Mouse (Mus musculus): ENCODE measurements around the gene Hyal3. TPM values are rescaled to one million over a fixed set of nuclear protein-coding genes. Genes with fewer than 3 reads are reported as not detected.
A peak's percentile ranks its signal among the peaks of the same experiment; 100 is the strongest.
"Not testable (repeated sequence)": the region's sequence is repeated elsewhere in the genome, so short reads cannot be mapped to it uniquely, and the experiment has no call there.

Hyal3 gene
- total RNA-seq, 2 experiments from 2014 or later = 1.6 TPM

- no peak for DNase-seq (ENCODE audit: low spot score in 2 of 2)
Observed at GRCm38 (mm10) chr9:107570016-107570415, 10.6 kb upstream of the Hyal3 start.

GRCm38 (mm10) chr9:107570845-107571244 lies 9.8 kb upstream of the Hyal3 start:
- DNase-seq (ENCODE audit: low spot score in 2 of 2) = no peak

DNA sequence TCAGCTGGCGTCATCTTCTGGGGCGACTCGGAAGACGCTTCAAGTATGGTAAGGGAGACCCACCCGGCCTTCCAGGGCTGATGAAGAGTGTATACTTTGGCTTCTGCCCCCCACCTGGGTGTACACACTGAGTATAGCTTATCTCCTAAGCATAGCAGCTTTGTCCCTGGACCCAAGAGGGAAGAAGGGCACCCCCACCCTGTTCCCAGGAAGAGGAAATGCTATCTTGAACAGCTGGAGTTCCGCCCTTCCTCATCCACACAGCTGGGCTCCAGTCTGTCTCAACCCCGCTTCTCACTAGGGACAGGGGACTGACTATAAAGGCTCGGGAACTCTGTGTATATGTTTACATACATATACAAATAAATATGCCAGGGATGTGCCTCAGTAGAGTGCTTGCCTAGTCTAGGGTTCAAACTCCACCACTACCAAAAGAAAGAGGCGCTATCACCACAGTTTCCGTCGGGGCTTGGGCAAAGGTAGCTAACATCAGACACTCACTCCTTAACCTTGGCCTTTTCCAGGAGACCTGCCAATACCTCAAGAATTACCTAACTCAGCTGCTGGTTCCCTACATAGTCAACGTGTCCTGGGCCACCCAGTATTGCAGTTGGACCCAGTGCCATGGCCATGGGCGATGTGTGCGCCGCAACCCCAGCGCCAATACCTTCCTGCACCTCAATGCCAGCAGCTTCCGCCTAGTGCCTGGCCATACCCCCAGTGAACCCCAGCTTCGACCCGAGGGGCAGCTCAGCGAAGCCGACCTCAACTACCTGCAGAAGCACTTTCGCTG lies 8.9 kb upstream of the Hyal3 start:
- no peak for DNase-seq (ENCODE audit: low spot score in 2 of 2)

GRCm38 (mm10) chr9:107572327-107572662 lies 8.3 kb upstream of the Hyal3 start:
- DNase-seq (ENCODE audit: low spot score in 2 of 2) = no peak

DNA sequence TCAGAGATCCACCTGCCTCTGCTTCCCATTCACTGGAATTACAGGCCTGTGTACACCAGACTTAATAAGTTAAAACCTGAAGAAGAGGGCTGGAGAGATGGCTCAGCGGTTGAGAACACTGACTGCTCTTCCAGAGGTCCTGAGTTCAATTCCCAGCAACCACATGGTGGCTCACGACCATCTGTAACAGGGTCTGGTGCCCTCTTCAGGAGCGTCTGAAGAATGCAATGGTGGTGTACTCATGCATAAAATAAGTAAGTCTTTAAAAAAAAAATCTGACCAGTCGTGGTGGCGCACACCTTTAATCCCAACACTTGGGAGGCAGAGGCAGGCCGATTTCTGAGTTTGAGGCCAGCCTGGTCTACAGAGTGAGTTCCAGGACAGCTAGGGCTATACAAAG lies 6.8 kb upstream of the Hyal3 start:
- not testable (repeated sequence) for DNase-seq (ENCODE audit: low spot score in 2 of 2)

DNA sequence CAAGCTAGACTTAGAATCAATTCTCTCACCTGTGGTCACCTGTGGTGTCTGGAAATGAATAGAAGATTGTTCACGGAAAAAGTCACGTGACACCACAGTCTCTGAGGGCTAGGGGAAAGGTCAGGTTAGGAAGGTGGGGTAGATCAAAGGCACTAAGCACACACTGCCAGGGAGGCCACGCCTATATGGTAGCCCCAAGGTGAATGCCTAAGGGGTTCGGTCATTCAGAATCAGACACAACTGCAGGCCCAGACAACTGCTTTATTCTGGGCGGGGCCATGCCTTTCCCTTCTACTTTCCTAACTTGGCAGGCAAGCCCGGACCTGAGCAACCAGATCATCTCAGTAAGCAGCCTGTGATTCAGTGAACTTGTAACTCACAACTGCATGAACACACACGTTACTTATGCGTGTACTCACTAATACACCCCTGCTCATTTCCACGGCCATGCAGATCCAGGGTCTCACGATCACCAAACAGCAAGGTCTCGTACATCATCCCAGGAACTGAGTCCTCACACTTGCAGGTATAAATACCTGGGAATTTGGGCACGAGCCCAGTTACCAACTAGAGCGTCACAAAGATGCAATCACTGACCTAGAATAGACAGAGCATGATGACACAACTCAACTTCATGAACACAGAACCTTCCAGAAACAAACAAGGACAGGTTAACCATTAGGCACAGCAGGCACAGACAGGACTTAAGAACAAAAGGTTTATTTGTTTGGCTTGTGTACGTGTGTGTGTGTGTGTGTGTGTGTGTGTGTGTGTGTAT lies 4.8 kb upstream of the Hyal3 start:
- no peak for DNase-seq (ENCODE audit: low spot score in 2 of 2)

GRCm38 (mm10) chr9:107576357-107577107 lies 4.1 kb upstream of the Hyal3 start, which contains the start of gene Hyal1:
TSS of gene Hyal1 (plus strand) at chr9:107576927.
- DNase-seq (ENCODE audit: low spot score in 2 of 2) = no peak

GRCm38 (mm10) chr9:107577871-107578270 lies 2.7 kb upstream of the Hyal3 start:
- DNase-seq (ENCODE audit: low spot score in 2 of 2) = no peak

- no peak for DNase-seq (ENCODE audit: low spot score in 2 of 2)
Observed at GRCm38 (mm10) chr9:107578587-107578986, 2.0 kb upstream of the Hyal3 start, which contains the start of gene Naa80. TSS of gene Naa80 (plus strand) at chr9:107578887.

- no peak for DNase-seq (ENCODE audit: low spot score in 2 of 2)
Observed at GRCm38 (mm10) chr9:107579023-107579900, 1.4 kb upstream of the Hyal3 start.

DNA sequence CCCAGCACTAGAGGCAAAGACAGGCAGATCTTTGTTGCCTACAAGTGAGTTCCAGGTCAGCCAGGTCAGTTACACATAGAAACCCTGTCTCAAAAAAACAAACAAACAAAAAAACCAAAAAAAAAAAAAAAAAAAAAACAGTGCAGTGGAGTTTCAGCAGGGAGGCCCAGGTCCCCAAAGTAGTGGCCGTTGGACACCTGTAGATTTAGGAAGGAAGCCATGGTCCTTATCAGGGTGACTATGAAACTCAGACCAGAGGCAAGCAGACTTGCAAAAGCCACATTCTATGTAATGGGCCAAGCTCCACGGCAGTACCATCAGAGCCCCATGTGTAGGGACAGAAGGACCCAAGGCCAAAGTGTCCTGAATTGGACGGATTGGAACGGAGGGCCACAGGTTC lies 966 bp downstream of the Hyal3 start:
- DNase-seq (ENCODE audit: low spot score in 2 of 2) = no peak

- no peak for DNase-seq (ENCODE audit: low spot score in 2 of 2)
Observed at GRCm38 (mm10) chr9:107582509-107583062, 2.0 kb downstream of the Hyal3 start.

DNA sequence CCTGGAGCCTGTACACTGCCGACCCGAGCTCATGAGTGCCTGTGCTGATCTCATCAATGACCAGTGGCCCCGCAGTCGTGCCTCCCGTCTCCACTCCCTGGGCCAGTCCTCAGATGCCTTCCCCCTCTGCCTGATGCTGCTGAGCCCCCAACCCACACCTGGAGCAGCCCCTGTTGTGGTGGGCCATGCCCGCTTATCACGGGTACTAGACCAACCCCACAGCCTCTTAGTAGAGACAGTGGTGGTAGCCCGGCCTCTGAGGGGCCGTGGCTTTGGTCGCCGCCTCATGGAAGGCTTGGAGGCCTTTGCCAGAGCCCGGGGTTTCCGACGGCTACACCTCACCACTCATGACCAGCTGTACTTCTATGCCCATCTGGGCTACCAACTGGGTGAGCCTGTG lies 2.6 kb downstream of the Hyal3 start:
- DNase-seq (ENCODE audit: low spot score in 2 of 2) = no peak

GRCm38 (mm10) chr9:107586504-107586903 lies 5.9 kb downstream of the Hyal3 start:
- no peak for DNase-seq (ENCODE audit: low spot score in 2 of 2)

- peak; percentile 98 to 99 for DNase-seq (ENCODE audit: low spot score in 2 of 2)
Observed at GRCm38 (mm10) chr9:107586974-107587832, 6.6 kb downstream of the Hyal3 start, which contains the start of gene Ifrd2. TSS of gene Ifrd2 (plus strand) at chr9:107587642.

DNA sequence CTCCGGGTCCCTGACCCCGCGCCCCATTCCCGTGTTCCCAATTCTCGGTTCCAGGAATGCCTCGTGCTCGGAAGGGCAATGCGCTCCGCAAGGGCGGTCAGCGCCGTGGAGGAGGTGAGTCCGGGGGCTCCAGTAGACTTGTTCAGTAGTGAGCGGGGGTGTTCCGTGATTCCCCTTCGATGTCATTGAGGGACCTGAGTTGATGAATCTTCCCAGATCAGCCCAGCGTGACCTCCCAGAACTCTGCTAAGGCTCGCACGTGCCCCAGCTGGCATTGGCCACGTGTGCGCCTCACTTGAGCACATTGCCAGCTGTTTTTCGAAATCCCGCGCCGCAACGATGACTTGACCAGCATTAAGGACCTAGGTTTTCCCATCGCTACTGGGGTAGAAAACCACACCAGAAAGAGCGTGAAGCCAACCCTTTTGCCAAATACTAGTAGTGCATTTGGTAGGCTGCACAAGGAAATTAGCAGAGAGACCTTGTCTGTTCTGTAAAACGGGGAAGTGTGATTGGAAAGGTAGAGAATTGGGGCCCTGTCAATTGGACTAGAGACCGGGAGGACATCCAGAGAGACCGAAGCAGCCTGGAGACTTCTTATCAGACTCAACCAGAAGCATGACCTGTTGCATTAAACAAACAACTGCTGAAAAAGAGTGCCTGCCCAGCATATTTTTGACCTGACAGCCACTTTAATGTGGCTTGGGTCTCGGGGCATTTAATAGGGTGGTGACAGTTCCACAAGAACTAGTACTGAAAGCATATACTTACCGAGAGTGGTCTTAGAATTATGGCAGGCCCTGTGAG lies 7.4 kb downstream of the Hyal3 start:
- no peak for DNase-seq (ENCODE audit: low spot score in 2 of 2)

- no peak for DNase-seq (ENCODE audit: low spot score in 2 of 2)
Observed at GRCm38 (mm10) chr9:107590058-107590772, 9.6 kb downstream of the Hyal3 start.

DNA sequence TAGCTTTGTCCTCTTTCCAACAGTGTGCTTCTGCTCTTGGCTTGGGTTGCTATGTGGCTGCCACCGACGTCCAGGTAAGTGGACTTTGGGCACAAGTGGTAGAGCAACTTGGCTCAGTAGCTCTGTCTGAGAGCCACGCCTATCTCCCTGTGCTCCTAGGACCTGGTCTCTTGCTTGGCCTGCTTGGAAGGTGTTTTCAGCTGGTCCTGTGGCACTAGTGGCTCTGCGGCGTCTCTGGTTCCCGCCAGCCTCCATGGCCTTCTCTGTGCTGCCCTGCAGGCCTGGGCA lies 10.1 kb downstream of the Hyal3 start:
- no peak for DNase-seq (ENCODE audit: low spot score in 2 of 2)
